11 mouse cellular contexts compared by ENCODE assay signal in the genomic region with DNA sequence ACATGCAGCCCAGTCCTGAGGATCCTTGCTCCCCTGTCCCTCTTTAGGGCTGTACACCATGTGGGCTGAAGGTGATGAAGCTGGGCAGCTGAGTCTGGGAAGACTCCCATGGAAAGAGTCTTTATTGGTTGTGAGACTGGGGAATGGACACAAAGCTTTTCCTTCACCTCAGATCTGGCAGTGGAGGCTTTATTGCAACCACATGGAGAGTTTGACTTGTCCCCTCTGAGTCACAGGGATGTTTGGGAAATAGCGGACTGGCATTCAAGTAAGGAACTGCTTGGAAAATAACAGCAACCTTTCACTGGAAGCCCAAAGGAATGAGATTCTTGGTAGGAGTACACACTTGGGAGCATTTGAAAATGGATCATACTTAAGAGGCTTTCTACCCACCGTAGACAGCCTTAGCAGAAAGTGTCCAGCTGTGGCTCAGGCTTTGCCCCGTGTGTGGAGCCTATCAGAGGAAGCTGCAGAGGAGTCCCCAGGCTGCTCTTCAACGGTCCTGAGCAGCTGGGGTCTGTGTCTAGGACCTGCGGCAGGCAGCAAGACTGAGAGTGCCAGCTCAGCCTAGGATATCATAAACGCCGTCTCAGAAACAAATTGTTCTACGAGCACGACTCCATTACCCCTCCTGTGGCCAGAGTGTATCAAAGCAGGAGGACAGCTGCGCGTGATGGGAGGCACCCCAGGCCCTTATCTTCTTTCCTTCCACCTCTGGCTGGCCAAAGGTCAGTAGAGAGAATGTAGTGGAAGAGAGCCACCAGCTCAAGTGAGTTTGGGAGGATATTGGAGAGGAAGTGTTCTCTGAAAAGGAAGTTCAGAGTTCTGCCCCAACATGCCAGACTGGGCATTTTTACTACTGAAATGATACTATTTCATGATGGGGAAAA. TPM values are rescaled to one million over a fixed set of nuclear protein-coding genes. Genes with fewer than 3 reads are reported as not detected.
DNase-seq lines count a peak whose midpoint lies in the region; ATAC-seq lines count a peak whose summit lies in the region.
"Had no signal": no experiment of that assay in that cellular context is flagged by ENCODE, and none has a peak within 500 bp of the region (broad histone marks: within the 10 kb centered on the region; RNA-seq: fewer than 3 reads in every experiment).

No protein-coding gene starts in this region.

- H3K36me3 ChIP-seq in kidney, embryonic 14.5 days (ENCODE audit: control insufficient read depth, insufficient read depth, low read length) = no peaks in the 10 kb centered on the region
- no peaks in the 10 kb centered on the region for H3K36me3 ChIP-seq in forebrain, embryonic 13.5 days (ENCODE audit: poor library complexity, severe bottlenecking)

- H3K4me2 ChIP-seq in kidney, embryonic 14.5 days (replicated peaks; ENCODE audit: low read depth, low read length) = no peak overlapping the region
- H3K4me2 ChIP-seq in forebrain, embryonic 13.5 days = no peak overlapping the region
- H3K4me2 ChIP-seq: hindbrain, embryonic 14.5 days had no signal

- H3K9ac ChIP-seq in kidney, embryonic 14.5 days (ENCODE audit: low read depth, low read length) = no peak overlapping the region
- no peak overlapping the region for H3K9ac ChIP-seq in forebrain, embryonic 13.5 days
- H3K9ac ChIP-seq: hindbrain, embryonic 14.5 days had no signal

- no peak overlapping the region for H3K27ac ChIP-seq in kidney, embryonic 14.5 days (ENCODE audit: low read depth, low read length)
- H3K27ac ChIP-seq in brown adipose tissue, adult 24 weeks (replicated peaks; ENCODE audit: low read depth, low read length) = peak overlapping the region; percentile 19; the same call in 1 of the 2 replicates
- H3K27ac ChIP-seq in forebrain, embryonic 13.5 days = no peak overlapping the region
- H3K27ac ChIP-seq: hindbrain, embryonic 14.5 days had no signal

- 29% methylated on average over 11 of the region's 11 CpGs for WGBS in kidney, embryonic 14.5 days
- 83% methylated on average over 11 of the region's 11 CpGs for WGBS in forebrain, embryonic 13.5 days

- peaks cover 4% of the 10 kb centered on the region; the same call in 1 of the 2 replicates for H3K4me1 ChIP-seq in kidney, embryonic 14.5 days (ENCODE audit: control insufficient read depth, insufficient read depth, low read length)
- peaks cover 15% of the 10 kb centered on the region for H3K4me1 ChIP-seq in brown adipose tissue, adult 24 weeks (ENCODE audit: control insufficient read depth, insufficient read depth, insufficient read length, low read length)
- H3K4me1 ChIP-seq in forebrain, embryonic 13.5 days = no peaks in the 10 kb centered on the region

- no peaks in the 10 kb centered on the region for H3K27me3 ChIP-seq in kidney, embryonic 14.5 days (ENCODE audit: control insufficient read depth, insufficient read depth, low read length)
- no peaks in the 10 kb centered on the region for H3K27me3 ChIP-seq in forebrain, embryonic 13.5 days

- ATAC-seq in kidney, embryonic 14.5 days (ENCODE audit: low FRiP score, low TSS enrichment) = no peak
- ATAC-seq in hematopoietic stem cell, adult 5-6 weeks (replicated peaks in 1 of 2; ENCODE audit: insufficient read depth in 1 of 2, low FRiP score in 2 of 2, low TSS enrichment in 1 of 2, low read depth in 1 of 2, poor library complexity in 2 of 2, severe bottlenecking in 2 of 2) = peak; percentile 57 to 70
- peak; percentile 75 for ATAC-seq in megakaryocyte-erythroid progenitor cell, adult 5-6 weeks (replicated peaks; ENCODE audit: low FRiP score, low TSS enrichment, poor library complexity, severe bottlenecking)
- no peak for ATAC-seq in forebrain, embryonic 13.5 days

- intact Hi-C loops in left cerebral cortex, postnatal 10 days (cut with DNase I) = no loop called here

- no peaks in the 10 kb centered on the region for H3K9me3 ChIP-seq in kidney, embryonic 14.5 days (ENCODE audit: control insufficient read depth, low read length)
- no peaks in the 10 kb centered on the region for H3K9me3 ChIP-seq in forebrain, embryonic 13.5 days (replicated peaks)

- peak; percentile 23 for DNase-seq in kidney, postnatal 14 days
- DNase-seq in left cerebral cortex, postnatal 10 days (ENCODE audit: extremely low spot score in 1 of 2, low spot score in 2 of 2) = no peak
- no peak for DNase-seq in embryo, embryonic 9.5 days (ENCODE audit: extremely low spot score)
- DNase-seq: cerebellum, postnatal 14 days had no signal

- no peak overlapping the region for H3K4me3 ChIP-seq in kidney, embryonic 14.5 days (ENCODE audit: low read length)
- no peak overlapping the region for H3K4me3 ChIP-seq in brown adipose tissue, adult 24 weeks (ENCODE audit: insufficient read depth, low read depth, low read length)
- no peak overlapping the region for H3K4me3 ChIP-seq in forebrain, embryonic 13.5 days

RNA-seq across cellular contexts. Expression of a gene that starts 23.9 kb away (rescaled TPM):
- 6.1 and 6.3 TPM in 2 replicates for polyA plus RNA-seq in kidney, embryonic 14.5 days (2014; fragmentation: Nextera tagmentation; extraction: Ambion mirVana)
- 10.2 and 11.2 TPM in 2 replicates for polyA plus RNA-seq in brown adipose tissue, adult 24 weeks (2012; ENCODE audit: insufficient read depth, insufficient read length, missing spikeins)
- 27.8 and 31.7 TPM in 2 replicates for total RNA-seq in hematopoietic stem cell, adult 5-6 weeks (2017)
- total RNA-seq in megakaryocyte-erythroid progenitor cell, adult 5-6 weeks (2014; fragmentation: Nextera tagmentation) = 5.3 and 5.6 TPM in 2 replicates
- 7.1 and 8.8 TPM in 2 replicates for total RNA-seq in megakaryocyte-erythroid progenitor cell, adult 5-6 weeks (2017)
- total RNA-seq in left cerebral cortex, postnatal 10 days (2021) = 10 to 100 TPM; 64.4 to 67.9 TPM
- polyA plus RNA-seq in forebrain, embryonic 13.5 days (2015; fragmentation: Nextera tagmentation; extraction: Ambion mirVana) = 6.3 and 6.7 TPM in 2 replicates

RNA-seq across cellular contexts. Expression of a gene that starts 29.0 kb away (rescaled TPM):
- not detected in 2 replicates for polyA plus RNA-seq in kidney, embryonic 14.5 days (2014; fragmentation: Nextera tagmentation; extraction: Ambion mirVana)
- polyA plus RNA-seq in brown adipose tissue, adult 24 weeks (2012; ENCODE audit: insufficient read depth, insufficient read length, missing spikeins) = not detected in 2 replicates
- not detected in 2 replicates for total RNA-seq in hematopoietic stem cell, adult 5-6 weeks (2017)
- total RNA-seq in megakaryocyte-erythroid progenitor cell, adult 5-6 weeks (2014; fragmentation: Nextera tagmentation) = not detected in 2 replicates
- not detected in 2 replicates for total RNA-seq in megakaryocyte-erythroid progenitor cell, adult 5-6 weeks (2017)
- not detected for total RNA-seq in left cerebral cortex, postnatal 10 days (2021)
- polyA plus RNA-seq in forebrain, embryonic 13.5 days (2015; fragmentation: Nextera tagmentation; extraction: Ambion mirVana) = not detected in 2 replicates
- total RNA-seq: MEL had no signal
- polyA plus RNA-seq: hindbrain, embryonic 14.5 days had no signal

Comparison
In these comparisons a context has a peak if more than half of its experiments do, and no peak if none do; other contexts are left out.
1. ATAC-seq: peak in hematopoietic stem cell, adult 5-6 weeks (2 of 2) and megakaryocyte-erythroid progenitor cell, adult 5-6 weeks (single experiment); none in kidney, embryonic 14.5 days (single experiment) and forebrain, embryonic 13.5 days (single experiment).